14 mouse cellular contexts compared by ENCODE assay signal in genomic region chr12:100027281-100027680, GRCm38 (mm10).
"Had no signal": no experiment of that assay in that cellular context is flagged by ENCODE, and none has a peak within 500 bp of the region (broad histone marks: within the 10 kb centered on the region; RNA-seq: fewer than 3 reads in every experiment).

No protein-coding gene starts in this region.

- H3K27me3 ChIP-seq: midbrain, embryonic 12.5 days; neural tube, embryonic 12.5 days; stomach, embryonic 15.5 days had no signal

- H3K9ac ChIP-seq: lung, embryonic 14.5 days; midbrain, embryonic 12.5 days; neural tube, embryonic 12.5 days; stomach, embryonic 15.5 days had no signal

- H3K27ac ChIP-seq: midbrain, embryonic 12.5 days; neural tube, embryonic 12.5 days; stomach, embryonic 15.5 days; stomach, postnatal 0 days had no signal

- H3K9me3 ChIP-seq: megakaryocyte, embryonic 14.5 days; midbrain, embryonic 12.5 days; neural tube, embryonic 12.5 days; stomach, embryonic 15.5 days had no signal

- H3K36me3 ChIP-seq: midbrain, embryonic 12.5 days; neural tube, embryonic 12.5 days; stomach, embryonic 15.5 days had no signal

- H3K4me3 ChIP-seq: midbrain, embryonic 12.5 days; neural tube, embryonic 12.5 days; stomach, embryonic 15.5 days had no signal

- H3K4me2 ChIP-seq: lung, embryonic 14.5 days; midbrain, embryonic 12.5 days; neural tube, embryonic 12.5 days; stomach, embryonic 15.5 days had no signal

- H3K4me1 ChIP-seq: neural tube, embryonic 12.5 days; stomach, embryonic 15.5 days had no signal

- DNase-seq: lung, adult 18-20 months; lung, embryonic 14.5 days; lung, postnatal 10 days; lung, postnatal 4 days; midbrain, embryonic 14.5 days; right cerebral cortex, postnatal 14 days; thymus, adult 2 months; thymus, postnatal 25 days; thymus, postnatal 4 days had no signal
